Mouse (Mus musculus) testis, adult 2 months (tissue): ENCODE results near the gene Caprin1.

ENCODE experiments used
- CTCF ChIP-seq: fragments of 200-500 bp; IDR thresholded peaks from 2 replicates; pipeline ENCODE4 v1.5.1; 2012; ENCODE audit warnings: low read depth, mild to moderate bottlenecking, inconsistent platforms, low read length, moderate library complexity; ENCODE audit not compliant: control insufficient read depth, insufficient read depth, insufficient replicate concordance
- POLR2A ChIP-seq: fragments of 200-500 bp; IDR thresholded peaks from 2 replicates; pipeline ENCODE4 v1.6.1; 2012; ENCODE audit warnings: low read depth, mild to moderate bottlenecking, inconsistent platforms, low read length, moderate library complexity; ENCODE audit not compliant: control insufficient read depth

DNA sequence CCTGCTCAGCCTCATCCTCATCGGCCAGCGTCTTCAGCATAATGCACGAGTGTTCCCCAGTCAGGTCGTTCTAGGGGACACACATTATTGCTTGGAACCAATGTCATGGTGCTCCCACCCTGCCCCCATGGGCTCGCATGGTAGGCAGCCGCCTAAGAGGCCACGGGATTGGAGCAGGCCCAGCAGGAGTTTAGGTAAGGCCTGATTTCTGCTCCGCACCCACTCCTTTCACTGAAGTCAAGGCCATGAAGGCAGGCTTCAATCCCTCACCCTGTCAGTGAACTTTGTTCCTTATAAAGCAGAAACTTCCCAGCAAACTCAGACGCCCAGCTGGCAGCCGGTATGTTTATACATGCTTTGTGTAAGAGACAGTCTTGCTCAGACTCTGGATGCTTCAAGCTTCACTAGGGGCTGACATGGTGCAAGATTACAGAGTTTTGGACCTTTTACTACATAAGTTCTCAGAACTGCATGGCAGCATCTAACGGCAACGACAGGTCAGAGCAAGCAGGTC is 69.4 kb downstream of the Caprin1 start:
- no peak for TF ChIP-seq CTCF
- no peak for TF ChIP-seq POLR2A
